Mouse (Mus musculus): Measurements from ENCODE around the gene Gm21488. TPM values are rescaled to one million over a fixed set of nuclear protein-coding genes. Genes with fewer than 3 reads are reported as not detected.
"Not testable (repeated sequence)": the region's sequence is repeated elsewhere in the genome, so short reads cannot be mapped to it uniquely, and the experiment has no call there.

Gm21488 gene
- polyA plus RNA-seq (2014; fragmentation: Nextera tagmentation; extraction: Ambion mirVana) = not detected in 2 replicates

GRCm38 (mm10) chrY:27521820-27522219 is at the start of gene Gm21488:
TSS of gene Gm21488 (minus strand) at chrY:27521920.
- not testable (repeated sequence) for ATAC-seq; H3K9me3 ChIP-seq (replicated peaks; ENCODE audit: control insufficient read depth, low read length); H3K4me3 ChIP-seq (ENCODE audit: low read depth, low read length); H3K4me2 ChIP-seq (ENCODE audit: low read length); H3K27ac ChIP-seq (ENCODE audit: low read depth, low read length); H3K4me1 ChIP-seq (ENCODE audit: control insufficient read depth, insufficient read depth, low read length); H3K27me3 ChIP-seq (replicated peaks; ENCODE audit: control insufficient read depth, insufficient read depth, low read length); DNase-seq (ENCODE audit: low spot score); H3K9ac ChIP-seq (ENCODE audit: low read length); H3K36me3 ChIP-seq (ENCODE audit: control insufficient read depth, insufficient read depth, low read length)
- no CpG with 5 or more reads among the region's 5 CpGs for WGBS

All from forebrain, embryonic 14.5 days (tissue).